Mouse (Mus musculus): ENCODE results near the gene Exoc3l4. TPM values are rescaled to one million over a fixed set of nuclear protein-coding genes. Genes with fewer than 3 reads are reported as not detected.

Exoc3l4 gene
- total RNA-seq, 2 experiments from 2014 or later, result 0.29 to 1.1 TPM

DNA sequence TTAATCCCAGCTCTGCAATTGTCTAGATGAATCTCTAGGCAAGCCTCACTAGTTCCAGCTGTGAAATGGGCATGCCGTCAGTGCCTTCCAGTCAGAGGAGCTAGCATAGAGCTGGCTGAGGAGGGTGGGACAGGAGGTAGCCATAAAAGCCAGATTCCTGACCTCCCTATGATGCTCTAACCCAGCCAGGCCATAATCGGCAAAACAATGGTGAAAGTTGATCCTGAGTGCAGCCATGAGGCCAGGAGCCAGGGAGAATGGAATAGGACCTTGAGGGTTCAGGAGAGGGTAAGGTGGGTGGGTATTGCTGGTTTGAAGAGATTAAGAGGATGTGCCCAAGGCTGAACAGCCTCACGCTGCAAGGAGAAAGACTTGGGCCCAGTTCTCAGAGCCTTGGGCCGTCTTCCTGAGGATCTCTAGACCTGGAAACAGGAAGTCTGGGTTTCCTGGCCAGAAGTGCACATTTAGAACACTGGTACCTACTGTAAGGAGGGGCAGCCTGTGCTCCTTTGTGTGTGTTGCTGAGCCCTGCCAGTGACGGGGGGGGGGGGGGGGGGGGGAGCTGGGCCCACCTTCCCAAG is 16.0 kb downstream of the Exoc3l4 start:
- ATAC-seq (ENCODE audit: poor library complexity, severe bottlenecking), result no peak

DNA sequence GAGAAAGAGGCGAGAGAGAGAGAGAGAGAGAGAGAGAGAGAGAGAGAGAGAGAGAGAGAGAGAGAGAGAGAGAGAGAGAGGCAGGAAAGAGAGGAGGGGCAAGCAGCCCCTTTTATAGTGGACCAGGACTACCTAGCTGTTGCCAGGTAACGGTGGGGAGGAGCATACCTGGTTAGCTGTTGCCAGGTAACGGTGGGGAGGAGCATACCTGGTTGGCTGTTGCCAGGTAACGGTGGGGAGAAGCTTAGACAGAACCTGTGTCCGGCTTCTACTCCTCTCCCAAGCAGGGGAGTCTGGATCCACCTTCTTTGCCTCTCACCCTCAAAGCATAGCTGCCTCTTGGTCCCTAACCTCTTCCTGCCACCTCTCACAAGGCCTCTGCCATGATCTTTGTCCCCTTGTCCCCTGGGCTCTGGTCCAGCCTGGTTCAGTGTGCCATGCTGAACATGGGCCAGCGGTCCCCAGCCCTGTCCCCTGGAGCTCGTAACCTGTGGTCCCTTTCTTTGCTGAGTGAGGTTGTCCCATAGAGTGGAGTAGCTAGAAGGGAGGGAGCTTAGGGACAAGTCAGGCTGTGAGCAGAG is 17.4 kb downstream of the Exoc3l4 start:
- no peak for ATAC-seq (ENCODE audit: poor library complexity, severe bottlenecking)

DNA sequence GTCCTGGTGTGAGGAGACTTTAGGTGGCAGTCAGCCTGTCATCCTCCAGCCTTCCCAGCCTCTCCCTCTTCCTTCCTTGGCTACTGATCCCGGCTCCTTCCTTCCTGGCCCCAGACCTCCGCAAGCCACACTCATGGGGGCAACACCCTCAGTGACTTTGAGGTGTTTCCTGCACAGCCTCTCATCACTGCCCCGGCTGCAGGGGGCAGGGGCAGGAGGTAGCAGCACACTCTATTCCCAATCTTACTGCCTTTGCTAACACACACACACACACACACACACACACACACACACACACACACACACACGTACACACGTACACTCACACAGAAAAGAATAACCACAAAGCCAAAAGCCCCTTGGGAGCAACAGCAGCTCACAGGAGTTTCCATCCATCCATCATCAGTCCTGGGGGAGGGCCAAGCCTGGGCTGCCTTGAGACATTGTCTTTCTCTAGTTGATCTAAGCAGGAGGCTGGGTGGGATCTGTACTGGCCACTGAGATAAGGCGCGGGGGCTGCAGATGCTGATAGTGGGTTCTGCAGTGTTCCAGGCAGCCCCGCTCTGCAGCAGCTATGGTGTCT is 18.0 kb downstream of the Exoc3l4 start:
- ATAC-seq (ENCODE audit: poor library complexity, severe bottlenecking), result no peak

DNA sequence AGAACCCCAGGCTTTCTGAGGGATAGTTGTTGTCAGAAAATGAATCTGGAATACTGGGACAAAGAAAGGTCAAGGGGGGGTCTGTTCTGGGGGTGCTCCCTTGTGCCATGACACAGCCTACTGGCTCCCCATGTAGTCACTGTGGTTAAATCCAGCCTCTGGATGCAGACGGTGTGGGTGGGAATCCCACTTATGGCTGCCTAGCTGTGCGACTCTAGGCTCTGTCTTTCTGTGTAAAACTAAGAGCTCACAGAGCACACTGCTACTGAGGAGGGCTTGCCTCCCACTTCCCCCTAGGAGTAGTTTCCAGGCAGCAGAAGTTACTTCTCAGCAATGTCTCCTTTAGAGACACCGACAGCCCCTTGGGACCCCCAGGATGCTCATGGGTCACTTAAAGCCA is 19.4 kb downstream of the Exoc3l4 start:
- no peak for ATAC-seq (ENCODE audit: poor library complexity, severe bottlenecking)

DNA sequence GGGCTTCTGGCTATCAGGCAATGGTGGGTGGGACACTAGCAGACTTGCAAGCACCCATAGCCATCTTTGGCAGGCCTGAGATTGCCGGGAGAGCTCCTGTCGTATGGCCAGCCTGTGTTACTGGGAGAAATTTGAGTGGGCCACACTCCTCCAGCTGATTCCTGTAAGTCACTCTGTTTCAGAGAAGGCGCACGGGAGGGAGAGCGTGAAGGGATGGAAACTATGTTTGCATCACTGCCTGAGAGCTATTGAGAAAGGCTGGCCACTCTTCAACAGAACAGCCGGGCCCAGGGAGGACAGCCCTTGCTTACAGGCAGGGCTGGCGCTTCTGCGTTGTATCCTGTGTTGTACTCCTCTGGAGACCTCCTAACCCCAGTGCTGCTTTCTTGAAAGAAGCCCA is 19.8 kb downstream of the Exoc3l4 start:
- ATAC-seq (ENCODE audit: poor library complexity, severe bottlenecking), result peak; percentile 50

DNA sequence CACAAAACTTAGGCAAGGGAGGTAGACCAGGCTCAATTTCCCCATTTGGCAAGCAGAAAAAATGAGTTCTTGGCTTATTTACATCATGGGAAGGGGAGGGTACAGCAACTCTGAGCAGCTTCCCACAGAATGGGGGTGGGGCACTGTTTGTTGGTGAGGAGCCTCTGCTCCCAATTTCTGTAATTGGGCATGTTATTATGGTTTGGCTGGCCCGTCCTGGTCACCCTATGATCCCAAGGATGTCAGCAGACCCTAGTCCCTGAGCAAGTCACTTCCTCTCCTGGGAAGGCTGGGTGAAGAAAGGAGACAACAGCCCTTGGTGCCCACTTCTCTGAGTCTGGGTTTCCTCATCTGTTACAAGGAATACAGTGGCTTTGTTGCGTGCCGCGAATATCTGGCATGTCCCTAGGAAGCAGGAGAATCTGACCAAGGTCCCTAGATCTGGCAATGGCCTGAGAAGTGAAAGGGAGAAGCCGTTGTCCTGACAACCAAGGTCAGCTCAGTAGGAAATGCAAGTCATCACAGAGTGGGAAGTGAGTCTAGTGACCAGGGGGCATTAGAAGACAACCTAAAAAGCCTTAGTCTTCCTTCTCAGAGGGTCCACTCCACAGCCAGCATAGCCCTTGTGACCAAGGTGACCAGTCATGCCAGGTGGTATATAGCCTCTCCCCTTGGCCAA is 20.5 kb downstream of the Exoc3l4 start:
- peak; percentile 55 for ATAC-seq (ENCODE audit: poor library complexity, severe bottlenecking)

DNA sequence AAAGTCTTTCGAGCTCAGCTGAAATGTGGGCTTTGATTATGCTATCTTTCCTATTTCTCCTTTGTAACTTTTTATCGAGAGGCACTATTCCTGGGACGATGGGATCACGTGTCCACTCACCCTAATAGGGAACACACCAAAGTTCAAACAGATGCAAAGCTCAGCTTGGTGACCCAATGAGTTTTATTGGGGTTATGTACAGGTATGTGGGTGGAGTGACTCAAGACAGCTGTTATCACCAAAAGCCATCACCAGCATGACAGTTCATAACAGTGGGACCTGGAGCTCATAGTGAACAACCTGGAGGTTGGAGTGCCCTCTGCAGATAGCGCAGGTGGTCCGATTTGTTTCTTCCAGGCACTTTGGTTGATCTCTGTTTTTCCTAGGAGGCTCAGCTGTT is 22.0 kb downstream of the Exoc3l4 start:
- ATAC-seq (ENCODE audit: poor library complexity, severe bottlenecking), result no peak

DNA sequence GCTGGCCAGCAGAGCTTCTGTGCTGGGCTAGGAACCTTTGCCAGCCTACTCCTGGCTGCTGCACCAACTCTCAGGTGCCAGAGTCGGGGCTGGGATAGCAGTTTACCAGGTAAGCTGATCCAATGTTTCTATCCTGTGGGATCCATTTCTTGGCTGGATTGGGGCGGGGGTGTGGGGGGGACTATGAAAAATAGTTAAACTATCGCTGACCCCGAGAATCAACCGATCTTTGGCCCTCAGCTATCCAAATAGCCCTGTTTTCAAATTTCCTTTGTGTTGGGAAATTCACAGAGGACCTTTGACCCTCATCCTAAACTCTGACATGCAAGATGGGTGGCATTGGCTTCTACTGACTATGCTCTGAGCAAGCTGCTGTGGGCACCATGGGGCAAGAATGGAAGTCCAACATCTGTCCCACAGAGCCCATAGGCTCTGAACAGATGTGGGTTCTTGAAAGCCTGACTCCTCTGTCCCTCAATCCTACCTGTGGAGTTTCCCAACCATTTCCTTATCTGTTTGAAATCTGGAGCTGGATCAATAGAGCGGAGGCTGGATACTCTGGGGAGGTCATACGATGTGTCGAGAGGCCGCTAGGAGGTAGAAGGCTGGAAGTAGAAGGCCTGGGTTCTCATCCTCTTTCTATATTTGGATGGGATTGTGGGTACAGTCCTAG is 24.0 kb downstream of the Exoc3l4 start:
- ATAC-seq (ENCODE audit: poor library complexity, severe bottlenecking), result no peak

DNA sequence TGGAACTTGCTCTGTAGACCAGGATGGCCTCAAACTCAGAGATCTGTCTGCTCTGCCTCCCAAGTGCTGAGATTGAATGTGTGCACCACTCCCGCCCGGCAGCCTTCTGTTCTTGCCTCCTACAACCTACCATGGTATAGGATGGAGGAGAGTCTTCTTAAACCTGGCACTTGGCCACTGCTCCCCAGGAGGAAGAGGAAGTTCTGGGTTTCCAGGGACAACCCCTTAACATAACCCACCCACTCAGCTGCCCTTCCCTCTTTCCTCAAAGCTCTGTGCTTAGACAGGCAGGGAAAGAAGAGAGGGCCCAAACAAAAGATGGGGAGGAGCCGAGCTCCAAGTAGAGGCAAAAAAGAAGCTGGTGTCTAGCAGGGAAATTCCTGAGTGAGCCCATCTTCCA is 24.7 kb downstream of the Exoc3l4 start:
- peak; percentile 3; the same call in 1 of the 2 replicates for ATAC-seq (ENCODE audit: poor library complexity, severe bottlenecking)

DNA sequence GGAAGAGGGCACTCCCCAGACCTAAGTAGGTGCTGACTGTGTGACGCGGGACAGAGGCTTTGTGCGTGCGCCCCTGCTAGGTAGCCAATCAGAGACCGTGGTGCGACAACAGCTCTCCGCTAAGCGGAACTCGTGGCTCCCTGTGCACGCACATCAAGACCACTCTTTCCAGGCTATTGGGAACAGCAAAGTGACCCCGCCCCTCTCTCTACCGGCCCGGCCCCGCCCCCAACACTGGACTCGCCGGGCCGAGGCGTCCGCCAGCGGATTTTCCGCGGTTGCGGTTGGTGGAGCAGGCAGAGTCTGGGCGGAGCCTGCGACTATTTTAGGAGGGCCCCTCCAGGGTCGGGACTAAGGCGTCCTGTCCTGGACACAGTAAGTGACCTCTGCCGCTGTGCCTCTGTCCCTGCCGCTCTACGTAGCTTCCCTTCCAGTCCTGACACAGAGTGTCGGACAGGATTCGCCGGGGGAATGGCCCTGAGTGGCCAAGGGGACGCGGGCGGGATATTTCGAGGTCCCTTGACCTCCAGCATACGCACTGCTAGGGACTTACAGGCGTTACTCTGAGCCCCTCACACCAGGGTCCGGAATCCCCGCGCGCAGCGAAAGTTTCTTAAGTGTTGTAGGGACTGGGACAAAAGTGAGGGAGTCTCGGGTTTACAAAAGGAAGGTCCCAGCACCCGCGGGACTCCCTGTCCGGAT is 25.6 kb downstream of the Exoc3l4 start, which contains the start of gene Tnfaip2:
Tnfaip2 (plus strand) TSS at position 161 of the 702 bp plus-strand sequence.
- peak; percentile 63 for ATAC-seq (ENCODE audit: poor library complexity, severe bottlenecking)

DNA sequence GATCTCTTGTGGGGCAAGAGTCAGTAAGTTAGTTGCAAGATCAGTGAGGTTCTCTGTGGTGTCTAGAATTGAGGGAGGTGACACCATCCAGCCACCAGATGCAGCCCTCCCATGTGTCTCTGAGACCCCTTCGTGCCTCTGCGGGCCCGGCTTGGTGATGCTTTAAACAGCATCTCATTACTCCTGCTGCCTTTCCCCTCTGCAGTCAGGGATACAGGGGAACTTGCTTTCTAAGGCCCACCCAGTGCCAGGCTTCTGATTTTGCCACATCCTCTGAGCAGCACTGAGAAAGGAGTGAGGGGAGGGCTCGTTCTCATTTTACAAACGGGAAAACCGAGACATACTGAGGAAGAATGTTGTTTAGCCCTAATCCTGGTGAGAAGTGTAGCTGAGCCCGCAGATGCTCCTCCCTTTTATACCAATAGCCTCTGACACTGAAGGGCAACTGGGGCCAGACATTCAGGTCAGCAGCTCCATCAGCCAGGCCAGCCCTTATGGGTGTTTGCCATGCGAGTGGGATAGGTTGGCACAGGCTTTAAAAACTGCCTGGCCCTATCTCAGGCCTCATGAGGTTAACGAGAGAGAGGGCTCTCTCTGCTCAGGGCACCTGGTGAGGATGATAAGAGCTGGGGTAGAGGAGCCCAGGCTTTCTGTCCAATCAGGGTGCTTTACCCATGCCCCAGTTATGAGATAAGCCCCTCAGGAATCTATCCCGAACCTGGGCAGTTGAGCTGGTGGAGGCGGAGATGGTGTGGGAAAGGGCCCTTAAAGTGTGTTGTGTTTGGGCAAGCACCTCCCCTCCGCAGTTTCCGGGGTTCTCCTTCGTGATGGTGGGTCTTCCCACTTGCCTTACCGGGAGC is 26.4 kb downstream of the Exoc3l4 start:
- peak; percentile 5 for ATAC-seq (ENCODE audit: poor library complexity, severe bottlenecking)

DNA sequence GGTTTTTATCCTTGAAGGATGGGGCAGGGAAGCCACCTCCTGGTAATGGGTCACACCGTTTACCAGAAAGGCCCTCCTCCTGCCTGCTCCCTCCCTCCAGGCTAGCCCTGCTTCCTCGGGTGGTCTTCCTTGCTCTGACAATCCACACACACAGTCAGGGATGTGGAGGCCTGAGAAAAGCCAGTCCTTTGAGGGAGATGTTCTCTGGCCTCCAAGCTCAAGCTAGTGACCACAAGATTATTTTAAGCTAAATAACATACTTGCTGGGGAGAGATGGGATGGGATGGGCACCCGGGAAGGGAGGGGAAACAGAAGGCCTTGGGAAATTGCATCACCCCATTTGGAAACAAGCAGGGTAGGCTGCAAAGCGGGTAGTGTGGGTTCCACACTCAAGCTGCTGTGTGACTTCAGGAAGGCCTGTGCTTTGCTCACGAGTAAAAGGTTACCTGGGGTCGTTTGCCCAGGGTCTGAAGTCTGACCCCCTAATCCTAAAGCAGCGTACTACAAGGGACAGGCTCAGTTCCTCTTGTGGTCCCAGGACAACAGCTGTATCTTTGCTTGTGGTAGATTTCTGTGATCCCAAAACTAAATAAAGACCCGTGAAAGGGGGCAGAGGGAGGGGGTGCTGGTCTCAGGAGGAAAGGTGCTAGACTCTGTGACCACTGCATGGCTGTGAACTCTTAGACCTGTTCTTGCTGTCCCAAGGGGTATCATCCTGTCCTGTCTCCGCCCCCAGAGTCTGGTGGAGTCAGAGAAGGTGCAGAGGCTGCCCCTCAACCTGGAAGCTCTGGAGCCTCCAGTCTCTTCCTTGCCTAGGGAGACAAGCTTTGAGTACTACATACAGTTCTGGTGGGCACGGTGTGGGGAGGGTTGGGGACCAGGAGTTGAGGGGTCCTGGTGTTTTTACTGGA is 27.4 kb downstream of the Exoc3l4 start:
- ATAC-seq (ENCODE audit: poor library complexity, severe bottlenecking), result no peak; the same call in 1 of the 2 replicates

DNA sequence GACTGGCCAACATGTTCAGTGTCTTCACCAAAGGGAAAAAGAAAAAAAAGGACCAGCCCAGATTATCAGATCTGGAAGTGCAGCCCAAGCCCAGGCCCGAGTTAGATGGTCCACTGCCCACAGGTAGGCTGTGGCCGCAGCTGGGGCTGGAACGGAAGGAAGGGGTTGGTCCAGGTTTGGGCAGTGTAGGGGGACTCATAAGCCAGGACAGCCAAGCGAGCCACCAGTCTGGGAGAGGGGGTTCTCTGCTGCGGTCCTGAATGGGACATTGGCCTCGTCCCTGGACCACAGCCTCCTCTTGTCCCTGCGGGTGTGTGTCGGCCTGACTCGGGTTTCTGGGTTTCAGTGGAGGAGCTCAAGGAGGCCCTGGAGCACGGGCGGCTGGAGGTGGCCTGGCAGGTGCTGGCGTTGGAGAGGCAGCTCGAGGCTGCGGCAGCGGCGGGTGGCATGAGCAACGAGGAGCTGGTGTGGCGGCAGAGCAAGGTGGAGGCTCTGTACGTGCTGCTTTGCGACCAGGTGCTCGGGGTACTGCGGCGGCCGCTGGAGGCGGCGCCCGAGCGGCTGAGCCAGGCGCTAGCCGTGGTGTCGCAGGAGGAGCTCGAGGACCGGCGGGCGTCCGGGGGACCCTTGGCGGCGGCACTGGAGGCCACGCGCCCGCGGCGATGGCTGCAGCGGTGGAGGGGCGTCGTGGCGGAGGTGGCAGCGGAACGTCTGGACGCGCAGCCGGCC is 28.5 kb downstream of the Exoc3l4 start:
- ATAC-seq (ENCODE audit: poor library complexity, severe bottlenecking), result no peak

DNA sequence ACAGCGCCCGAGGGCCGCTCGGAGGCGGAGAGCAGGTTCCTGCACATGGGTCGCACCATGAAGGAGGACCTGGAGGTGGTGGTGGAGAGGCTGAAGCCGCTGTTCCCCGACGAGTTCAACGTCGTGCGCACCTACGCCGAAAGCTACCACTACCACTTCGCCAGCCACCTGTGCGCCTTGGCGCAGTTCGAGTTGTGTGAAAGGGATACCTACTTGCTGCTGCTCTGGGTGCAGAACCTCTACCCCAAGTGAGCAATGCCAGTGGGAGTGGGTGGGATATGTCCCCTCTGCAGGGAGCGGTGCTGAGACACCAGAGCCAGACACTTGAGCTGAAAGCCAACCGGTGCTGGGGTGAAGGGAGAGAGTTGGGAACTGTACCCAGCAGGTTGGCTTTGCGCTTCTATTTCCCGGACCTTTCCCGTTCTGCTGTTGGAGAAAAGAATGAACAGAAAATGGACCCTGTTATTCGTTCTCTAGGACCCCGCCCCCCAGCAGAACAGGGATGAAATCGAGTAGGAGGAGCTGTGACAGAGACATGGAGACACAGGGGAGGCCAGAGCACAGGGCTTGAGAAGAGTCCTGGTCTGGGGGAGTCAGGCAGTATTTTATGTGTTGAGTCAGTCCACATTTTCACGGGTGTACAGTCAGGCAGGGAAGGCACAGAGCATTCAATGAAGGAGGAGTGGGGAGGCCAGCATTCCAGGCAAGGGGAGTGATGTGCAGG is 29.2 kb downstream of the Exoc3l4 start:
- ATAC-seq (ENCODE audit: poor library complexity, severe bottlenecking), result no peak

DNA sequence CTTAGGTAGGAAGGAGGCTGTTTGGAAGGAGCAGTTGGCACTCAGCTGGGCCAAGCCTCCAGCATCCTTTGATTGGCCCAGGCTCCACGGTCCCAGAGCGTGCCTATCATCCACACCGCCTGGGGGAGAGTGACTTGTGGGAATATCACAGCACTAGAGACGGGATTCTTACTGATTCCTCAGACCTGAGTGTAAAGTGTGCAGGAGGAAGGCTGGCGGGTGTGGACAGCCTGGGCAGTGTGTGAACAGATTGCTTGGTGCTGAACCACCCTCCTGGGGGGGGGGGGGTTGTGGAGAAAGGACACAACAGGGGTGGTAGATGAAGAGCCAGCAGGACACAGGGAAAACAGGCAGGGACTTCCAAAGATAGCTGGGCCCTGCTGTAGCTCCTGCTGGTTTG is 29.9 kb downstream of the Exoc3l4 start:
- no peak for ATAC-seq (ENCODE audit: poor library complexity, severe bottlenecking)

DNA sequence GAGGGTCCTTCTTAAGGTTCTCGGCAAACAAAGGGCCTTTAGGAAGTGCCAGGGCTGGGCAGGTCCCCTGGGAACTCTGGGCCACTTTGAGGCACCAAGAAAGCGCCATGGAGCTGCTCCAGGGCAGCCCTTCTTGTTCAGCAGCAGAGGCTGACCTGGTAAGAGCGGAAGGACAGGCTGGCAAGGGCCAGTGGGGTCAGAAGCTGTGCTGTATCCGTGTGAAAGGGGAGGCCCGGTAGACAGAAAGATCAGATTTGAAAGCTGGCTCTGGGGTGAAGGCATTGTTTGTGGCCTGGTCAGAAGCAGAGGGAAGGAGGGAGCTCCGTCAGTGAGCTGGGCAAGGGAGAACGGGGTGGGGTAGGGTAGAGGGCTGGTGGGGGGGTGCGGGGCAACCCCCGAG is 30.5 kb downstream of the Exoc3l4 start:
- no peak for ATAC-seq (ENCODE audit: poor library complexity, severe bottlenecking)

Measured in megakaryocyte, adult 5-6 weeks (primary cell).